In the genomic region with DNA sequence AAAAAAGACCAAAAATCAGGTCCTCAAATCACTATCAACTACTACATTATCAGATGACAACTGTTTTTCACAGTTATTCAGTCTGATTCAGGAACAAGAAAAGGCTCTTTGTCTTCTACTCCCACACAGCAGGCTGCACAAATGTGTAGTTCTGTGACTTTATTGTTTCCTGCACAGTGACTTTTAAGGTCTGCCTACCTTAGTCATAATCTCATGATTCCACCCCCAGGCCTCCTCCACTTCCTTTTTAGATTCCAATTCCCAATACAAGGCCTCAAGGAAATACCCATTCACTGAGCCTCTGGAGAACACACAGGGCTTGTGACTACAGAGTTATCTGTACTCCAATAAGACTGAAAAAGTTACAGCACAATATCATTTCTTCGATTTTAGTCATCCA, we compare ENCODE assay signal across 25 mouse cellular contexts.
DNase-seq lines count a peak whose midpoint lies in the region; ATAC-seq and TF ChIP-seq lines count a peak whose summit lies in the region.
"Had no signal": no experiment of that assay in that cellular context is flagged by ENCODE, and none has a peak within 500 bp of the region (broad histone marks: within the 10 kb centered on the region; RNA-seq: fewer than 3 reads in every experiment).

No protein-coding gene starts in this region.

- no peak for TF ChIP-seq EP300 in MEL (IDR thresholded peaks at IDR 0.05; ENCODE audit: low read depth in 1 of 2, low read length in 2 of 2)

- H3K27me3 ChIP-seq in MEL (ENCODE audit: control insufficient read depth in 1 of 2, insufficient read depth in 2 of 2, low read length in 2 of 2) = no peaks in the 10 kb centered on the region
- no peaks in the 10 kb centered on the region for H3K27me3 ChIP-seq in forebrain, embryonic 16.5 days (replicated peaks; ENCODE audit: control insufficient read depth, insufficient read depth, low read length)
- no peaks in the 10 kb centered on the region for H3K27me3 ChIP-seq in heart, embryonic 11.5 days (ENCODE audit: control insufficient read depth, insufficient read depth, low read length)
- H3K27me3 ChIP-seq: CH12.LX; embryonic facial prominence, embryonic 12.5 days; forebrain, embryonic 13.5 days had no signal

- H3K4me3 ChIP-seq in MEL (ENCODE audit: control insufficient read depth in 1 of 2, insufficient read depth in 1 of 2, low read depth in 2 of 2, low read length in 2 of 2) = no peak overlapping the region
- H3K4me3 ChIP-seq in forebrain, embryonic 16.5 days (replicated peaks; ENCODE audit: low read length) = no peak overlapping the region
- no peak overlapping the region for H3K4me3 ChIP-seq in heart, embryonic 11.5 days (ENCODE audit: low read depth, low read length)
- H3K4me3 ChIP-seq: embryonic facial prominence, embryonic 10.5 days; embryonic facial prominence, embryonic 12.5 days; forebrain, embryonic 13.5 days had no signal

- no peaks in the 10 kb centered on the region for H3K9me3 ChIP-seq in MEL (replicated peaks; ENCODE audit: insufficient read depth, low read length)
- H3K9me3 ChIP-seq in forebrain, embryonic 16.5 days (ENCODE audit: control insufficient read depth, low read length) = no peaks in the 10 kb centered on the region
- no peaks in the 10 kb centered on the region for H3K9me3 ChIP-seq in heart, embryonic 11.5 days (replicated peaks; ENCODE audit: control insufficient read depth, low read length)
- H3K9me3 ChIP-seq: embryonic facial prominence, embryonic 12.5 days; forebrain, embryonic 13.5 days; G1E had no signal

- no peak overlapping the region for H3K4me2 ChIP-seq in forebrain, embryonic 16.5 days (ENCODE audit: low read length)
- no peak overlapping the region for H3K4me2 ChIP-seq in heart, embryonic 11.5 days
- H3K4me2 ChIP-seq: embryonic facial prominence, embryonic 12.5 days; forebrain, embryonic 13.5 days had no signal

- TF ChIP-seq CTCF in MEL (IDR thresholded peaks at IDR 0.05 in 2 of 3, conservative IDR thresholded peaks at IDR 0.05 in 1 of 3; ENCODE audit: control insufficient read depth in 1 of 3, insufficient read depth in 1 of 3, low read depth in 2 of 3, low read length in 3 of 3, poor library complexity in 1 of 3, severe bottlenecking in 1 of 3) = no peak

- no peak overlapping the region for H3K9ac ChIP-seq in MEL (ENCODE audit: control insufficient read depth, low read depth, low read length, poor library complexity, severe bottlenecking)
- no peak overlapping the region for H3K9ac ChIP-seq in forebrain, embryonic 16.5 days (replicated peaks; ENCODE audit: low read depth, low read length)
- H3K9ac ChIP-seq in heart, embryonic 11.5 days (ENCODE audit: low read depth, low read length) = no peak overlapping the region
- H3K9ac ChIP-seq: embryonic facial prominence, embryonic 12.5 days; forebrain, embryonic 13.5 days; forebrain, postnatal 0 days had no signal

- DNase-seq in 3T3-L1 (ENCODE audit: low read depth, low spot score) = peak; percentile 68
- peak; percentile 3 for DNase-seq in MEL (ENCODE audit: low read depth, low spot score)
- DNase-seq in brain, adult 2 months (ENCODE audit: low read depth, low spot score) = peak; percentile 53
- peak; percentile 36 for DNase-seq in fibroblast of lung, adult 2 months (ENCODE audit: low read depth)
- DNase-seq in heart, postnatal 14 days = no peak
- no peak for DNase-seq in heart, adult 9 months (ENCODE audit: low spot score in 2 of 2)
- DNase-seq: adrenal gland, postnatal 10 days; adrenal gland, postnatal 25 days; B cell, adult 2 months; cerebellum, adult 11-12 months; cerebellum, adult 2 months; cerebellum, adult 9-10 months; cerebellum, postnatal 10 days; cerebellum, postnatal 25 days; forebrain, postnatal 0 days had no signal

- H3K36me3 ChIP-seq in MEL (ENCODE audit: control insufficient read depth in 1 of 2, insufficient read depth in 2 of 2, low read length in 2 of 2) = no peaks in the 10 kb centered on the region
- H3K36me3 ChIP-seq in forebrain, embryonic 16.5 days (ENCODE audit: control insufficient read depth, insufficient read depth) = no peaks in the 10 kb centered on the region
- no peaks in the 10 kb centered on the region for H3K36me3 ChIP-seq in heart, embryonic 11.5 days (ENCODE audit: control insufficient read depth, insufficient read depth, low read length)
- H3K36me3 ChIP-seq: embryonic facial prominence, embryonic 10.5 days; embryonic facial prominence, embryonic 12.5 days; G1E had no signal

- H3K27ac ChIP-seq in MEL (ENCODE audit: control insufficient read depth, low read depth, low read length) = no peak overlapping the region
- H3K27ac ChIP-seq in forebrain, embryonic 16.5 days (ENCODE audit: low read length) = no peak overlapping the region
- H3K27ac ChIP-seq in heart, embryonic 11.5 days (ENCODE audit: low read depth, low read length) = no peak overlapping the region
- H3K27ac ChIP-seq: embryonic facial prominence, embryonic 10.5 days; embryonic facial prominence, embryonic 12.5 days; forebrain, embryonic 13.5 days had no signal

- no peak for TF ChIP-seq RAD21 in MEL (IDR thresholded peaks at IDR 0.05; ENCODE audit: low read depth, low read length)

- H3K4me1 ChIP-seq in MEL (ENCODE audit: control insufficient read depth in 1 of 2, insufficient read depth in 2 of 2, low read length in 2 of 2) = no peaks in the 10 kb centered on the region
- no peaks in the 10 kb centered on the region for H3K4me1 ChIP-seq in forebrain, embryonic 16.5 days (replicated peaks; ENCODE audit: control insufficient read depth, insufficient read depth, low read length)
- no peaks in the 10 kb centered on the region for H3K4me1 ChIP-seq in heart, embryonic 11.5 days (ENCODE audit: control insufficient read depth, insufficient read depth, low read length)
- H3K4me1 ChIP-seq: embryonic facial prominence, embryonic 10.5 days; embryonic facial prominence, embryonic 12.5 days; forebrain, embryonic 13.5 days had no signal

- TF ChIP-seq POLR2A in MEL (IDR thresholded peaks at IDR 0.05; ENCODE audit: control insufficient read depth in 1 of 2, insufficient read depth in 1 of 2, low read depth in 1 of 2, low read length in 2 of 2, poor library complexity in 1 of 2) = no peak

- no peak for ATAC-seq in forebrain, embryonic 16.5 days
- no peak for ATAC-seq in heart, embryonic 11.5 days (replicated peaks; ENCODE audit: insufficient number of reproducible peaks, low FRiP score, low TSS enrichment)
- ATAC-seq: activated CD4-positive, CD25-positive, alpha-beta regulatory T cell, adult 4 months; CD4-positive, CD25-positive, alpha-beta regulatory T cell, adult 4 months; forebrain, embryonic 13.5 days; forebrain, postnatal 0 days; Patski had no signal

- intact Hi-C loops in heart, postnatal 14 days (cut with DNase I) = loop anchor here (10.0 kb wide), 1 partner anchor 198 kb away; no protein-coding TSS in a partner anchor

- WGBS in forebrain, embryonic 16.5 days = 95% methylated on average over 1 of the region's 1 CpGs
- WGBS in heart, embryonic 11.5 days (ENCODE audit: insufficient replicate concordance) = 81% methylated on average over 1 of the region's 1 CpGs

- H3K79me2 ChIP-seq in MEL (ENCODE audit: control insufficient read depth, insufficient read depth, low read length, poor library complexity) = no peaks in the 10 kb centered on the region

TF ChIP-seq in MEL, 35 proteins besides CTCF, POLR2A, EP300 and RAD21:
- TF ChIP-seq ETS1 (IDR thresholded peaks at IDR 0.05; ENCODE audit: low read depth, low read length) (no peak), MEF2A (IDR thresholded peaks at IDR 0.05; ENCODE audit: extremely low read depth, insufficient replicate concordance, low read depth, low read length, poor library complexity, severe bottlenecking) (no peak), SIN3A (IDR thresholded peaks at IDR 0.05; ENCODE audit: low read length) (no peak), GABPA (IDR thresholded peaks at IDR 0.05; ENCODE audit: low read depth, low read length) (no peak), ZKSCAN1 (IDR thresholded peaks at IDR 0.05; ENCODE audit: low read depth, low read length) (no peak), MYC (IDR thresholded peaks at IDR 0.05; ENCODE audit: low read depth, low read length) (no peak), TBP (IDR thresholded peaks at IDR 0.05; ENCODE audit: low read depth, low read length) (no peak), E2F4 (IDR thresholded peaks at IDR 0.05; ENCODE audit: borderline replicate concordance, low read depth, low read length) (no peak), ZC3H11A (IDR thresholded peaks at IDR 0.05; ENCODE audit: low read depth, low read length) (no peak), GATA1 (IDR thresholded peaks at IDR 0.05; ENCODE audit: low read depth, low read length) (no peak), USF2 (IDR thresholded peaks at IDR 0.05; ENCODE audit: borderline replicate concordance in 1 of 2, insufficient read depth in 1 of 2, low read depth in 1 of 2, low read length in 2 of 2) (no peak), NRF1 (IDR thresholded peaks at IDR 0.05; ENCODE audit: insufficient read depth, low read depth, low read length, poor library complexity, severe bottlenecking) (no peak), NELFE (IDR thresholded peaks at IDR 0.05; ENCODE audit: low read depth, low read length) (no peak)

Comparison
In these comparisons a context has a peak if more than half of its experiments do, and no peak if none do; other contexts are left out.
1. DNase-seq: peak in 3T3-L1 (single experiment), MEL (single experiment), brain, adult 2 months (single experiment) and fibroblast of lung, adult 2 months (single experiment); none in heart, postnatal 14 days (0 of 2) and heart, adult 9 months (0 of 2).